Mouse (Mus musculus): ENCODE data around the gene Pi16. TPM values are rescaled to one million over a fixed set of nuclear protein-coding genes. Genes with fewer than 3 reads are reported as not detected.

Pi16 gene
- polyA plus RNA-seq, 1 experiment from 2014 or later, result 0.51 TPM

DNA sequence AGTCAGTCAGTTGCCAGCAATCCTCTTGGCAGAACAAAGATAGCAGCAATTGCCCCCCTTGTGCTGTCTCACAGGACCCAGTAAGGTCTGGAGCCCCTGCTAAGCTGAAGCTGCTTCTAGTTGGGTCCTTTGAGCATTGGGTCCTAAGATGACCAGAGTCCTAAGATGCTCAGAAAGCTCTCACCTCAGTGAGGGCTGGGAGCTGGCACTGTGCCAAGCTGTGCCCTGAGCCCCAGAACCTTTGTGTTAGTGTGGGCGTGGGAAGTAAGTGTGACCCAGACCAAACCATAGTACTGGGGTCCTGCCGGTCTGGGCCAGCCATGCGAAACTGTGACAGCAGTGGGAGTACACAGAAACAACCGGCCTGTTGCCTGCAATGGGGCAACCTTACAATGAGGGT, 18.2 kb upstream of the Pi16 start:
- DNase-seq (ENCODE audit: low spot score) (no peak), ATAC-seq (replicated peaks; ENCODE audit: low FRiP score) (no peak)
- H3K4me2 ChIP-seq, result no peak overlapping the region
- H3K9ac ChIP-seq (ENCODE audit: low read depth, low read length), result no peak overlapping the region
- no peaks in the 10 kb centered on the region for H3K4me1 ChIP-seq (replicated peaks; ENCODE audit: control insufficient read depth, insufficient read depth, low read length)
- peaks cover 19% of the 10 kb centered on the region for H3K36me3 ChIP-seq (ENCODE audit: control insufficient read depth, insufficient read depth, low read length)
- 91% methylated on average over 4 of the region's 4 CpGs for WGBS
- H3K27me3 ChIP-seq (replicated peaks; ENCODE audit: control insufficient read depth, insufficient read depth, low read length), result no peaks in the 10 kb centered on the region
- H3K4me3 ChIP-seq (ENCODE audit: low read depth, low read length), result no peak overlapping the region
- no peaks in the 10 kb centered on the region for H3K9me3 ChIP-seq (ENCODE audit: control insufficient read depth, low read length)
- no peak overlapping the region for H3K27ac ChIP-seq (ENCODE audit: low read depth, low read length)

DNA sequence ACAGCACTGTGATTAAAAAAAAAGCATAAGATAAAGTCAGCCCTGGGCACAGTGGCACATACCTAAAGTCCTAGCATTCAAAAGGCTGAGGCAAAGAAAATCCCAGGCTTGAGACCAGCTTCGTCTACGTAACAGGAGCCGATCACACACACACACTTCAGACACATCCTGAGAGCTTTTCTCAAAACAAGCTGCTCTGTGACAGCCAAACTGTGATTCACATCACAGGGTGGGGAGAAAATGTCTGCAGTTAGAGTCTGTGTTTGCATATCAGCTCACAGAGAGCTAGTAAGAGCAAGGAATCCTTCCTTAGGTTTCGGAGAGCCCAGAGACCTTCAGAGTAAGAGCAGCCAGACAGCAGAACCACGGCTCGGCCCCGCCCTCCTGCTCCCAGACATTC, 16.6 kb upstream of the Pi16 start:
- H3K36me3 ChIP-seq (ENCODE audit: control insufficient read depth, insufficient read depth, low read length), result peaks cover 18% of the 10 kb centered on the region; the same call in 1 of the 2 replicates
- ATAC-seq (replicated peaks; ENCODE audit: low FRiP score), result no peak
- no peak overlapping the region for H3K9ac ChIP-seq (ENCODE audit: low read depth, low read length)
- DNase-seq (ENCODE audit: low spot score), result no peak
- peaks cover 7% of the 10 kb centered on the region for H3K4me1 ChIP-seq (replicated peaks; ENCODE audit: control insufficient read depth, insufficient read depth, low read length)
- H3K27ac ChIP-seq (ENCODE audit: low read depth, low read length), result no peak overlapping the region
- no peaks in the 10 kb centered on the region for H3K9me3 ChIP-seq (ENCODE audit: control insufficient read depth, low read length)
- 92% methylated on average over 7 of the region's 7 CpGs for WGBS
- H3K4me2 ChIP-seq, result no peak overlapping the region
- 0 out of 2 replicates have a peak, but pooled peaks cover 2% of the 10 kb centered on the region for H3K27me3 ChIP-seq (replicated peaks; ENCODE audit: control insufficient read depth, insufficient read depth, low read length)
- H3K4me3 ChIP-seq (ENCODE audit: low read depth, low read length), result no peak overlapping the region

DNA sequence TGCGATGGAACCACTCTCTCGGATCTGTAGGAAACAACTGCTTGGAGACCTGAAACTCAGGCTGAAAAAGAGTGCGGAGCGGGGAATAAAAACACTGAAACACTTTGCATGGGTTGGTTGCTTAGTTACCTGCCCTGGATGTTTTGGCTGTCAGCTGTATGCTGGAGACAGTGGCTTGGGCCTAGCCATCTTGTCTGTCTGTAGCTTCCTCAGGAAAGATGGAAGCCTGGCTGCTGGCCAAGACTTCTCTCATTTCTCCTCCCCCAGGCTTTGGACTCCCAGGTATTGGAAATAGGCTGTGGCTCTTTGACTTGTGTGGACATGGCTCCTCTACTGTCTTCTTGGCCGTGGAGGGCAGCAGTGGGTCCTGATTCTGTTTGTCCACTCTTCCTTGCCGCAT, 16.1 kb upstream of the Pi16 start:
- Histone ChIP-seq H3K36me3 (ENCODE audit: control insufficient read depth, insufficient read depth, low read length) (peaks cover 18% of the 10 kb centered on the region; the same call in 1 of the 2 replicates), H3K27me3 (replicated peaks; ENCODE audit: control insufficient read depth, insufficient read depth, low read length) (0 out of 2 replicates have a peak, but pooled peaks cover 2% of the 10 kb centered on the region), H3K9ac (ENCODE audit: low read depth, low read length) (no peak overlapping the region), H3K4me3 (ENCODE audit: low read depth, low read length) (no peak overlapping the region), H3K9me3 (ENCODE audit: control insufficient read depth, low read length) (no peaks in the 10 kb centered on the region), H3K4me2 (no peak overlapping the region), H3K27ac (ENCODE audit: low read depth, low read length) (no peak overlapping the region), H3K4me1 (replicated peaks; ENCODE audit: control insufficient read depth, insufficient read depth, low read length) (peaks cover 7% of the 10 kb centered on the region)
- ATAC-seq (replicated peaks; ENCODE audit: low FRiP score) (no peak), DNase-seq (ENCODE audit: low spot score) (no peak)
- WGBS, result 89% methylated on average over 6 of the region's 6 CpGs

GRCm38 (mm10) chr17:29302149-29302548, 15.3 kb upstream of the Pi16 start:
- H3K9ac ChIP-seq (ENCODE audit: low read depth, low read length), result no peak overlapping the region
- H3K27me3 ChIP-seq (replicated peaks; ENCODE audit: control insufficient read depth, insufficient read depth, low read length), result 0 out of 2 replicates have a peak, but pooled peaks cover 2% of the 10 kb centered on the region
- 70% methylated on average over 5 of the region's 5 CpGs for WGBS
- no peak for DNase-seq (ENCODE audit: low spot score)
- H3K4me3 ChIP-seq (ENCODE audit: low read depth, low read length), result no peak overlapping the region
- no peak overlapping the region for H3K27ac ChIP-seq (ENCODE audit: low read depth, low read length)
- H3K4me1 ChIP-seq (replicated peaks; ENCODE audit: control insufficient read depth, insufficient read depth, low read length), result peaks cover 7% of the 10 kb centered on the region
- peaks cover 18% of the 10 kb centered on the region; the same call in 1 of the 2 replicates for H3K36me3 ChIP-seq (ENCODE audit: control insufficient read depth, insufficient read depth, low read length)
- no peaks in the 10 kb centered on the region for H3K9me3 ChIP-seq (ENCODE audit: control insufficient read depth, low read length)
- H3K4me2 ChIP-seq, result no peak overlapping the region
- no peak for ATAC-seq (replicated peaks; ENCODE audit: low FRiP score)

DNA sequence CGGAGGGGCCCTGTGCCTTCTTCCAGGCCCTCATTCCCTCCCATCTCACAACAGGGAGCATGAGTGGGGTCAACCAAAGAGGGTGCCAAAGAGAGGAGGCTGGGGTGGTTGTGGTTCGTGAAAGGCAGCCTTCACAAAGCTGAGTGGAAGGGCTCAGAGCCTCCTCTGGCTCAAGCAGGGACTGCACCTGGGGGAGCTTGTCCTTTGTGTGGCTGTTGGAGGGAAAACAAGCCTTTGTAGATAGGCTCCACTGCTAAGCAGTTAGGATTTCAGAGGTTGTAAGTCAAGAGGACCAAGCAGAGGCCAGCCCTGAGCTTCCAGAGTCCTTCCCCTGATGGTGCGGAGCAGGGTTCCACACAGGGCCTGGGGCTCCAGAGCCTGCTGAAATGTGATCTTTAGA, 14.4 kb upstream of the Pi16 start:
- Histone ChIP-seq H3K4me3 (ENCODE audit: low read depth, low read length) (no peak overlapping the region), H3K9me3 (ENCODE audit: control insufficient read depth, low read length) (no peaks in the 10 kb centered on the region), H3K9ac (ENCODE audit: low read depth, low read length) (no peak overlapping the region), H3K4me2 (no peak overlapping the region), H3K36me3 (ENCODE audit: control insufficient read depth, insufficient read depth, low read length) (peaks cover 18% of the 10 kb centered on the region; the same call in 1 of the 2 replicates), H3K4me1 (replicated peaks; ENCODE audit: control insufficient read depth, insufficient read depth, low read length) (peaks cover 7% of the 10 kb centered on the region), H3K27me3 (replicated peaks; ENCODE audit: control insufficient read depth, insufficient read depth, low read length) (0 out of 2 replicates have a peak, but pooled peaks cover 2% of the 10 kb centered on the region), H3K27ac (ENCODE audit: low read depth, low read length) (no peak overlapping the region)
- 57% methylated on average over 3 of the region's 3 CpGs for WGBS
- ATAC-seq (replicated peaks; ENCODE audit: low FRiP score) (no peak), DNase-seq (ENCODE audit: low spot score) (no peak)

GRCm38 (mm10) chr17:29303856-29304255, 13.6 kb upstream of the Pi16 start:
- peaks cover 14% of the 10 kb centered on the region; the same call in 1 of the 2 replicates for H3K36me3 ChIP-seq (ENCODE audit: control insufficient read depth, insufficient read depth, low read length)
- H3K4me2 ChIP-seq, result no peak overlapping the region
- H3K4me1 ChIP-seq (replicated peaks; ENCODE audit: control insufficient read depth, insufficient read depth, low read length), result peaks cover 7% of the 10 kb centered on the region
- H3K27ac ChIP-seq (ENCODE audit: low read depth, low read length), result no peak overlapping the region
- ATAC-seq (replicated peaks; ENCODE audit: low FRiP score) (no peak), DNase-seq (ENCODE audit: low spot score) (no peak)
- no peak overlapping the region for H3K4me3 ChIP-seq (ENCODE audit: low read depth, low read length)
- no peaks in the 10 kb centered on the region for H3K9me3 ChIP-seq (ENCODE audit: control insufficient read depth, low read length)
- no peak overlapping the region for H3K9ac ChIP-seq (ENCODE audit: low read depth, low read length)
- 46% methylated on average over 3 of the region's 3 CpGs for WGBS
- 0 out of 2 replicates have a peak, but pooled peaks cover 2% of the 10 kb centered on the region for H3K27me3 ChIP-seq (replicated peaks; ENCODE audit: control insufficient read depth, insufficient read depth, low read length)

DNA sequence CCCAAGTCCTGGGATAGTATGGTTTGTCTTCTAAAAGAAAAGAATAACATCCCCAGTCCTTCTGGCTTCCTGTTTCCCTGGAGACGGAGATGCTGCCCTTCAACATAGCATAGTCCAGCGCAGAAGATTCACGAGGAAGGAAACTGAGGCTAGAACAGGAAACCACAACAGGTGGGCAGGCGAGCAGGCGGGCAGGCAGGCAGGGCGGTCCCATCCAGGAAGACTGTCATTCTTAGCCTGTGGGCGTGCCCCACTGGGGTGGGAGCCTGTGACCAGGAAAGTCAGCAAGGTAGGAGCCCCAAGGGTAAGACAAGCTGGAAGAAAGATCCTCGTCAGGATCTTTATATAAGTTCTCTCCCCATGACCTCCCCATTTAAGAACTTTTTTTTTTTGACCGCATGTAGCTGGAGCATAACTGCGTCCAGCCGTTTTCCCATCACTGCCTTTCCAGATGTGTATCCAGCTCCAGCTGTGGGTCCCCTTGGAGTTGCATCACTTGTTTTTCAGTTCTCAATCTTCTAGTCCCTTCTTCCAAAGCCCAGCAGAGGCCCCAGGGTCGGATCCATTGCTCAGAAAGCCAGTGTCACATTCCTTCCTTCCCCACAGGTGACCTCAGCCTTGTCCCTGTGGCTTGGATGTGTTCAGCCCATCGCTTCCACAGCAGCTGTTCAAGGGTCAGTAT, 13.0 kb upstream of the Pi16 start:
- WGBS, result 37% methylated on average over 13 of the region's 13 CpGs
- H3K4me3 ChIP-seq (ENCODE audit: low read depth, low read length), result no peak overlapping the region
- peaks cover 7% of the 10 kb centered on the region for H3K4me1 ChIP-seq (replicated peaks; ENCODE audit: control insufficient read depth, insufficient read depth, low read length)
- 0 out of 2 replicates have a peak, but pooled peaks cover 2% of the 10 kb centered on the region for H3K27me3 ChIP-seq (replicated peaks; ENCODE audit: control insufficient read depth, insufficient read depth, low read length)
- H3K27ac ChIP-seq (ENCODE audit: low read depth, low read length), result no peak overlapping the region
- H3K36me3 ChIP-seq (ENCODE audit: control insufficient read depth, insufficient read depth, low read length), result peaks cover 10% of the 10 kb centered on the region; the same call in 1 of the 2 replicates
- no peak overlapping the region for H3K4me2 ChIP-seq
- no peak overlapping the region for H3K9ac ChIP-seq (ENCODE audit: low read depth, low read length)
- DNase-seq (ENCODE audit: low spot score), result no peak
- no peaks in the 10 kb centered on the region for H3K9me3 ChIP-seq (ENCODE audit: control insufficient read depth, low read length)
- ATAC-seq (replicated peaks; ENCODE audit: low FRiP score), result no peak

GRCm38 (mm10) chr17:29305058-29305806, 12.2 kb upstream of the Pi16 start:
- peaks cover 6% of the 10 kb centered on the region; the same call in 1 of the 2 replicates for H3K36me3 ChIP-seq (ENCODE audit: control insufficient read depth, insufficient read depth, low read length)

More at GRCm38 (mm10) chr17:29305058-29305806, 12.2 kb upstream of the Pi16 start:
- 0 out of 2 replicates have a peak, but pooled peaks cover 2% of the 10 kb centered on the region for H3K27me3 ChIP-seq (replicated peaks; ENCODE audit: control insufficient read depth, insufficient read depth, low read length)
- H3K4me2 ChIP-seq, result no peak overlapping the region
- no peak overlapping the region for H3K9ac ChIP-seq (ENCODE audit: low read depth, low read length)
- ATAC-seq (replicated peaks; ENCODE audit: low FRiP score) (no peak), DNase-seq (ENCODE audit: low spot score) (no peak)
- H3K4me1 ChIP-seq (replicated peaks; ENCODE audit: control insufficient read depth, insufficient read depth, low read length), result peaks cover 7% of the 10 kb centered on the region
- WGBS, result 30% methylated on average over 15 of the region's 15 CpGs
- no peak overlapping the region for H3K4me3 ChIP-seq (ENCODE audit: low read depth, low read length)
- H3K27ac ChIP-seq (ENCODE audit: low read depth, low read length), result no peak overlapping the region
- H3K9me3 ChIP-seq (ENCODE audit: control insufficient read depth, low read length), result no peaks in the 10 kb centered on the region
